Mouse (Mus musculus) heart, embryonic 14.5 days (tissue): ENCODE measurements around the gene Gm12184. TPM values are rescaled to one million over a fixed set of nuclear protein-coding genes. Genes with fewer than 3 reads are reported as not detected.

Experiments
- ATAC-seq: fragments of 200-750 bp; cut with Nextera tagmentation; 2 replicates; pipeline ENCODE4 v1.8.0; 2017; ENCODE audit warnings: low read depth, moderate TSS enrichment; ENCODE audit not compliant: insufficient number of reproducible peaks, insufficient read depth, low FRiP score
- H3K27ac ChIP-seq, 2 experiments: fragments of 200-500 bp in 1 of 2; fragments of 300-500 bp in 1 of 2; sonication (generic) in 1 of 2; replicated peaks in 1 of 2; 2 replicates each; pipeline ENCODE4 v1.5.1; 2012 to 2014; ENCODE audit warnings: low read depth in 2 of 2, low read length in 2 of 2, control low read depth in 1 of 2, mild to moderate bottlenecking in 1 of 2, mixed read lengths in 1 of 2; ENCODE audit not compliant: control insufficient read depth in 1 of 2, insufficient read depth in 1 of 2
- H3K27me3 ChIP-seq: fragments of 300-500 bp; sonication (generic); 2 replicates; pipeline ENCODE4 v1.6.1; 2014; ENCODE audit warnings: mild to moderate bottlenecking, low read length, control low read depth; ENCODE audit not compliant: control insufficient read depth, insufficient read depth
- H3K36me3 ChIP-seq: fragments of 300-500 bp; sonication (generic); 2 replicates; pipeline ENCODE4 v1.6.1; 2014; ENCODE audit warnings: mild to moderate bottlenecking, control low read depth, low read length, mixed read lengths; ENCODE audit not compliant: control insufficient read depth, insufficient read depth
- H3K4me1 ChIP-seq, 2 experiments: fragments of 200-500 bp in 1 of 2; fragments of 300-500 bp in 1 of 2; sonication (generic) in 1 of 2; 2 replicates each; pipeline ENCODE4 v1.6.1; 2012 to 2014; ENCODE audit warnings: low read length in 2 of 2, control low read depth in 1 of 2, mixed read lengths in 1 of 2; ENCODE audit not compliant: control insufficient read depth in 2 of 2, insufficient read depth in 2 of 2
- H3K4me2 ChIP-seq: fragments of 300-500 bp; sonication (generic); 2 replicates; pipeline ENCODE4 v1.6.1; 2014; ENCODE audit warnings: mild to moderate bottlenecking, low read length
- H3K4me3 ChIP-seq, 2 experiments: fragments of 200-500 bp in 1 of 2; fragments of 300-500 bp in 1 of 2; sonication (generic) in 1 of 2; 2 replicates each; pipeline ENCODE4 v1.5.1; 2012 to 2014; ENCODE audit warnings: low read length in 2 of 2, mild to moderate bottlenecking in 2 of 2, control low read depth in 1 of 2, low read depth in 1 of 2, moderate library complexity in 1 of 2; ENCODE audit not compliant: control insufficient read depth in 1 of 2, insufficient read depth in 1 of 2
- H3K9ac ChIP-seq: fragments of 300-500 bp; sonication (generic); 2 replicates; pipeline ENCODE4 v1.6.1; 2014; ENCODE audit warnings: mild to moderate bottlenecking, low read length
- H3K9me3 ChIP-seq: fragments of 300-500 bp; sonication (generic); 2 replicates; pipeline ENCODE4 v1.6.1; 2016; ENCODE audit warnings: low read length, control low read depth; ENCODE audit not compliant: control insufficient read depth
- WGBS: fragments of 180-500 bp; shearing (Covaris S2); extraction: QIAGEN DNeasy Blood & Tissue Kit; methylation state at CpG from one replicate; pipeline ENCODE4 v1.1.7; 2014; 5-methylcytosine and 5-hydroxymethylcytosine counted together
- polyA plus RNA-seq: library from polyadenylated mRNA; unstranded; fragments of >200 nt; fragmentation: Nextera tagmentation; extraction: Ambion mirVana; gene quantifications from 2 replicates; pipeline ENCODE4 v1.2.1, GENCODE M21; 2014

Gm12184 gene
- polyA plus RNA-seq, 1 experiment from 2014 or later: 5.7 TPM

DNA sequence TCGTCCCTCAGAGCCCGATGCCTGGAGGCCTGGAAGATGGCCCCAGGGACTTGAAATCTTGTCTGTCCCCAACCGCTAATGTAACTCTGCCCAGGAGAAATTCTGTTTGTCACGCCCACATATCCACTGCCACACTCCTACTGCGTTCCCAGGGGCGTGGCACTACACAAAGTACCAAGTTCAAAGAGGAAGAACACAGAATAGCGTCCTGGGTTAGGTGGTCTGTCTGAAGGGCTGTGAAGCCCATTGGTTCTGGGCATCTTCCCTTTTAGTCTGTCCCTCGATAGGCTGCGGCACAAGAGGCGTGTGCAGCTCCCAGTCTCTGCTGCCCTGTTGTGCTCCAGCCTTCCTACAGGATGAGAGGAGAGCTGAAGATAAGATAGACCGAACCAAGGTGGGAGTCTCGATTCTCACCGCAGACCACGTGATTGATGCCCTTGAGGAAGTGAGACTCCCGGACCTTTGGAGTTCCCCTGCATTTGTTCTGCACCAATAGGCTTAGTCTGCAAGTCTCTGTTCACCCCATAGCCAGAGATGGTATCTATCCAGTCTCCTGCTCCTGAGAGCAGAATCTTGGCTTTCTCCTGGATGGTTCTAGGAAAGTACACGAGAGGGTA is 11.8 kb upstream of the Gm12184 start:
- Histone ChIP-seq H3K4me1 (peaks cover 3 to 5% of the 10 kb centered on the region in 2 experiments), H3K27me3 (peaks cover 6% of the 10 kb centered on the region; the same call in 1 of the 2 replicates), H3K9ac (peak overlapping the region; percentile 75), H3K4me3 (peak overlapping the region; percentile 76 to 78), H3K27ac (peak overlapping the region in 1 of 2 experiments; percentile 34; a peak in 1 of 4 replicates), H3K4me2 (peak overlapping the region; percentile 76), H3K9me3 (no peaks in the 10 kb centered on the region), H3K36me3 (no peaks in the 10 kb centered on the region)
- no peak for ATAC-seq
- 1% methylated on average over 16 of the region's 16 CpGs for WGBS

DNA sequence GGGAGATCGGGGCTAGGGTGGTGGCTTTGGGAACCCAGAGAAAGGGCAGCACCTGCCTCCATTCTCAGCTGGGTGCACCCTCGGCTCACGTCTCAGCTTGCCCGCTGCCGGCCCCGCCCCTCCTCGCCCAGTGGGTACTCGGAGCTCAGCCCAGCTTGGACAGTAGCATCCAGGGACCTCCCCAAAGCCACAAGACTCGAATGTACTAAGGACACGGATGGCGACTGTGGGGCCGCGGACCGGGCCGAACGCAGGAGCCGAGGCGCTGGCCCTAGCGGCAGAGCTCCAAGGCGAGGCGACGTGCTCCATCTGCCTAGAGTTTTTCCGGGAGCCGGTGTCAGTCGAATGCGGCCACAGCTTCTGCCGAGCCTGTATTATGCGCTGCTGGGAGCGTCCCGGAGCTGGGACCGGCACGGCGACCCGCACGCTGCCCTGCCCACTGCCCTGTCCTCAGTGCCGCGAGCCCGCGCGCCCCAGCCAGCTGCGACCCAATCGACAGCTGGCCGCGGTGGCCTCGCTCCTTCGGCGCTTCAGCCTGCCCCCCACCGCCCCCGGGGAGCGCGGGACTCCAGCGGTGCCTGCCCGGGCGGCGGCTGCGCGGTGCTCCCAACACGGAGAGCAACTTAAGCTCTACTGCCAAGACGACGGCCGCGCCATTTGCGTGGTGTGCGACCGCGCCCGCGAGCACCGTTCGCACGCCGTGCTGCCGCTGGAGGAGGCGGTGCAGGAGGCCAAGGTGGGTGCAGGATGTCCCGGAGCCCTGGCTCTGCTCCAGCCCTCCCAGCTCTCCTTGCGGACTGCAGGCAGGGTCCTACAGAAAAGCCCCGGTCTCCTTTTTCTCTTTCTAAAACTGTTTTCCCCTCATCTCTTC is 11.1 kb upstream of the Gm12184 start:
- under 1% methylated on average over 77 of the region's 77 CpGs for WGBS
- Histone ChIP-seq H3K27me3 (peaks cover 6% of the 10 kb centered on the region; the same call in 1 of the 2 replicates), H3K4me2 (peak overlapping the region; percentile 76), H3K36me3 (no peaks in the 10 kb centered on the region), H3K9me3 (no peaks in the 10 kb centered on the region), H3K9ac (peak overlapping the region; percentile 75), H3K27ac (peak overlapping the region in 1 of 2 experiments; percentile 34; a peak in 2 of 4 replicates), H3K4me3 (peak overlapping the region; percentile 76 to 78), H3K4me1 (peaks cover 3 to 5% of the 10 kb centered on the region in 2 experiments)
- ATAC-seq: peak; percentile 36; the same call in 1 of the 2 replicates

DNA sequence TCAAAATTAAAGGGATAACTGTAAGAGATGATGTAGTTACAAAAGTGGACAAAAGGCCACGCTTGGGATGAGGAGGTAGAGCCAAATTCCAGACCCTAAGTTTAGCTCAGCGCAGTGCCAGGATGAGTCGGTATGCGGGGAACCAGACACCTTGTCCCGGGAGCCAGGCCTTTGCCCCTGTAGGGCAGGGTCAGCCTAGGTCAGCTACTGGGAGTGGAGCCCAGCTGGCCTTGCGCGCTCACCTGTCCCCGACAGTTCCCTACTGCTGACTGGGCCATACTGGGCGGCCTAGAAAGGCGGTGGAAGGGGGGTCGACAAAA is 10.5 kb upstream of the Gm12184 start:
- Histone ChIP-seq H3K27ac (no peak overlapping the region), H3K4me1 (peaks cover 3 to 5% of the 10 kb centered on the region in 2 experiments), H3K36me3 (no peaks in the 10 kb centered on the region), H3K4me3 (peak overlapping the region; percentile 76 to 78), H3K4me2 (peak overlapping the region; percentile 76), H3K9ac (peak overlapping the region; percentile 75), H3K27me3 (peaks cover 6% of the 10 kb centered on the region; the same call in 1 of the 2 replicates), H3K9me3 (no peaks in the 10 kb centered on the region)
- ATAC-seq: 0 out of 2 replicates have a peak, but pooled peaks have one; percentile 1
- 14% methylated on average over 11 of the region's 11 CpGs for WGBS

DNA sequence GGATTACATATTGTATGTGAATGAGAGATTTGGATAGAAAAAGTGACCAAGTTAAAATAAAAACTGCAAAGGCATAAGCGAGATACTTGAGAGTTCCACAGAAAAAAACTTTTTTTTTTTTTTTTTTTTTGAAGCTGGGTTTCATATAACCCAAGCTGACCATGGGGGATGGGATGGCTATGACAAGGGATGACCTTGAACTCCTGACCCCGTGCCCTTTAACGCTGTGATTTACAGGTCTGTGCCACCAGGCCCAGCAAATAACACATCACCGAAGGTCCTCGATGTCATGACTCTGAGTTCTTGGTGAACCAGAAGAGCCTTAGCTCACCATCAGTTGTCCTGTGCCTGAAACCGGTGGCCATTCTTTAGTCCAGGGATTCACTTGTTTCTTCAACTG is 9.5 kb upstream of the Gm12184 start:
- no peak for ATAC-seq
- H3K4me3 ChIP-seq: no peak overlapping the region
- no peak overlapping the region for H3K4me2 ChIP-seq
- H3K27ac ChIP-seq: no peak overlapping the region
- no peak overlapping the region for H3K9ac ChIP-seq
- H3K27me3 ChIP-seq: peaks cover 6% of the 10 kb centered on the region; the same call in 1 of the 2 replicates
- H3K4me1 ChIP-seq: peaks cover 3 to 5% of the 10 kb centered on the region in 2 experiments
- no peaks in the 10 kb centered on the region for H3K9me3 ChIP-seq
- H3K36me3 ChIP-seq: no peaks in the 10 kb centered on the region
- WGBS: 77% methylated on average over 6 of the region's 6 CpGs

DNA sequence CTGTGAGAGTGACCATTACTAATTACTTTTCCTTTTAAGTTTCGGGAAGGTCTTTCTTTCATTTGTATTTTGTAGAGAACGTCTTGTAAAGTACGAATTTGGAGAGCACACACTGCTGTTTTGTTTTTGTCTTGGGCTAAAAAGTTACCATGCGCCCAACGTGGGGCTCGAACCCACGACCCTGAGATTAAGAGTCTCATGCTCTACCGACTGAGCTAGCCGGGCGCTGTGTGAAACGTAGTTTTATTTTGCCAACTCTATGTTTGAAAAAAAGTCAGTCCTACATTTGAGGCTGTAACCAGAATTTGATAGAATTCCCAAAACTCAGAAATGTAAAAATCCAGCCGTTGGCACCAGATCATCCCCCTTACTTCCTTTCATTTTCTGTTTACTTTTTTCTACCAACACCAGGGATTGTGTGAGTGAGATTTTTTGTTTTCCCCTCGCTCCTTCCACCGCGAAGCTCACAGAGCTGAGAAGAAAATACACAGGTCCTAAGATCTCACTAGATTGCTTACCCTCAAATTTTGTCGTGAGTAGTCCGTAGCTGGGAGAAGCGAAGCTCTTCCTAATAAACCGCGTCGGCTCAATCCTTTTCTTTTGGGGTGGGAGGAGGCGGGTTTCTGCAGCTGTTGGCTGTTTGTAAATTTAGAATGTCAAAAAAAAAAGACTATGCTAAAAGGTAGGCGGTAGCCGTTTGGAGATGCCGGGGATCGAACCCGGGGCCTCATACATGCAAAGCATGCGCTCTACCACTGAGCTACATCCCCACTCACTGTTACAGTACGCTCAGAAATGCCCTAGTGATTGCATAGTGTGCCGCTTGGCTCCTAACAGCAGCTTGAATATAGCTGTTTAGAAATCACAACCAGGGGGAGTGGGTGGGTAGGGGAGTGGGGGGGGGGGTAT is 7.5 kb upstream of the Gm12184 start:
- under 1% methylated on average over 30 of the region's 30 CpGs for whole genome bisulfite sequencing
- peak overlapping the region; percentile 77 to 91 for H3K4me3 ChIP-seq
- ATAC-seq: peak; percentile 88
- peak overlapping the region; percentile 79 to 80 for H3K27ac ChIP-seq
- H3K9ac ChIP-seq: peak overlapping the region; percentile 82
- peak overlapping the region; percentile 73 for H3K4me2 ChIP-seq
- peaks cover 6% of the 10 kb centered on the region; the same call in 1 of the 2 replicates for H3K27me3 ChIP-seq
- peaks cover 3 to 5% of the 10 kb centered on the region in 2 experiments for H3K4me1 ChIP-seq
- H3K9me3 ChIP-seq: no peaks in the 10 kb centered on the region
- H3K36me3 ChIP-seq: no peaks in the 10 kb centered on the region

DNA sequence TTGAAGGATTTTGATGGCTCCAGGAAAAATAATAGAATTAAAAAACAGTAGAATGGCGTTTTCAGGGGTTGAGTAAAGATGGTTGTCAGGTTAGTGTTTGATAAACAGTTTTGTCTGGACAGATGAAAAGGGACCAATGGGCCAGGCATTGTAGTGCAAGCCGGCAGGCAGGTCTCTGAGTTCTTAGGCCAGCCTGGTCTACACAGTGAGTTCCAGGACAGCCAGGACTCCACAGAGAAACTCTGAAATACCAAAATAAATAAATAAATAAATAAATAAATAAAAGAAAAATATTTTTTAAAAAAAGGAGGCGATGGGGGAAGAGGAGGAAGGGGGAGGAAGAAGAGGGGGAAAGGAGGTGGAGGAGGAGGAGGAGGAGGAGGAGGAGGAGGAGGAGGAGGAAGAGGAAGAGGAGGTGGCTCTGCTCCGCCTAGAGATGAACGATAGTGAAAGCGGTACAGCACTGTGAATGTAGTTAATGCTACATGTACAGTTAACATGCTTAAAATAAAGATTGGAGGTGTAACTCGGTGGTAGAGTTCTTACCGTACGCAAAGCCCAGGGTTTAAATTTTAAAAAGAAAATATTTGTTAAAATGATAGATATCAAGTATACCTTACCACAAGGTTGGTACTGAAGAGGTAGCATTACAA is 6.7 kb upstream of the Gm12184 start:
- Histone ChIP-seq H3K36me3 (no peaks in the 10 kb centered on the region), H3K27ac (no peak overlapping the region), H3K9ac (no peak overlapping the region), H3K4me1 (peaks cover 0 to 3% of the 10 kb centered on the region in 2 experiments; a peak in 2 of 4 replicates), H3K27me3 (peaks cover 6% of the 10 kb centered on the region; the same call in 1 of the 2 replicates), H3K4me3 (peak overlapping the region in 1 of 2 experiments; percentile 77; a peak in 3 of 4 replicates), H3K9me3 (no peaks in the 10 kb centered on the region), H3K4me2 (peak overlapping the region; percentile 73)
- ATAC-seq: no peak
- WGBS: 43% methylated on average over 9 of the region's 9 CpGs
